Mouse (Mus musculus): Measurements from ENCODE around the gene Gm1043. TPM values are rescaled to one million over a fixed set of nuclear protein-coding genes. Genes with fewer than 3 reads are reported as not detected.

Gm1043 gene
- 10 to 100 TPM; 22.5 to 25.5 TPM for total RNA-seq (2021)

DNA sequence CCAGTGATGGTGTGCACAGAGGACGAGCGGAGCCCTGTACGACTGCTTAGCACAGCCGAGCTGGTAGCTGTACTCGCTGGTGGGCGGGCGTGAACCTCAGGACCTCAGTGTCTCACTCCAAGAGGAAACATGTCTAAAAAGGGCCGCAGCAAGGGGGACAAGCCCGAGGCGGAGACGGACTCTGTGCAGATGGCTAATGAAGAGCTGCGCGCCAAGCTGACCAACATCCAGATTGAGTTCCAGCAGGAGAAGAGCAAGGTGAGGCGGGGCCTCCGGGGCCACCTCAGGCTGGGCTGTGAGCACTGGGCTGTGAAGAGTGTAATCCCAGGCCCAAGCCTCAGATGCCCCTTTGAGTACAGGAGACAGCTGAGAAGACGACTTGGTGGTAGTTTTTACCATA, at the start of gene Gm1043:
TSS of gene Gm1043 (plus strand) at position 130 of the 400 bp plus-strand sequence.
- intact Hi-C loops (cut with DNase I): no loop called here

DNA sequence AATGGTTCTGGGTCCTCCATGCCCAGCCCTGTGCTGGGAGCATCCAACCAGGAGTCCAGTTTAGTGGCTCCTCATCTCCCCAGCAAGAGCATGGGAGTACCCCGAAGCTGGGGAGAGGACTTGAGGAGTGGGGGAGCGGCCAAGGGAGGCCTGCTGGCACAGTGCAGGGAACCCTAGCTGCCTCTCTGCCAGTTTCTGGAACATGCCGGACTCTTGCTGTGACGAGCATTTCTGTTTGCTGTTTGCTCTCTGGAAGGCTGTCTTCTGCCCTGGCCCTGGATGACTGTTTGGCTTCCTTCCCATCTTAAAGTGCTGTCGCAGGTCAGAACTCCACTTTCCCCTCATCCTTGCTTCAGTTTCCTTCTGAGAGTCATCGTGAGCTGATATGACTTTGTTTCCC, 49.3 kb upstream of the Gm1043 start:
- intact Hi-C loops (cut with DNase I): no loop called here
- no peak for DNase-seq (ENCODE audit: extremely low spot score in 1 of 2, low spot score in 2 of 2)

More for the DNA sequence above, at the start of gene Gm1043:
- no peak for DNase-seq (ENCODE audit: extremely low spot score in 1 of 2, low spot score in 2 of 2)

DNA sequence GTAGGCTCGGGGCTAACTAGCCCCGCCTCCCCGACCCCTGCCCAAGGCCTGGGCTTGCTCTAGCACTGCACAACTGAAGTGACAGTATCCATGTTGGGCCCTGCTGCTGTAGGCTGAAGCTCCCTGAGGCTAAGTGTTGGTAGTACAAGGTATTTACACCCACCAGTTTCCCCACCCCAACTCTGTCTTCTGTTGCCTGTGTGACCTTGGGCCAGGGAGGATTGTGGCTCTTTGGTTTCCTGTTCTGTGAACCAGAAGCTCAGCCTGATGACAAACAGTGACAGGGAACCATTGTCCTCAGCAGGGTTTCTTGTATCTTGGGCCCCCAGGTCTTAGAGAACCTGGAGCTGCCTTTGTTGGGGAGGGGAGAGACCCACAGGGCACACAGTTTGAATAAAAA, 48.3 kb upstream of the Gm1043 start:
- DNase-seq (ENCODE audit: extremely low spot score in 1 of 2, low spot score in 2 of 2): no peak
- intact Hi-C loops (cut with DNase I): no loop called here

DNA sequence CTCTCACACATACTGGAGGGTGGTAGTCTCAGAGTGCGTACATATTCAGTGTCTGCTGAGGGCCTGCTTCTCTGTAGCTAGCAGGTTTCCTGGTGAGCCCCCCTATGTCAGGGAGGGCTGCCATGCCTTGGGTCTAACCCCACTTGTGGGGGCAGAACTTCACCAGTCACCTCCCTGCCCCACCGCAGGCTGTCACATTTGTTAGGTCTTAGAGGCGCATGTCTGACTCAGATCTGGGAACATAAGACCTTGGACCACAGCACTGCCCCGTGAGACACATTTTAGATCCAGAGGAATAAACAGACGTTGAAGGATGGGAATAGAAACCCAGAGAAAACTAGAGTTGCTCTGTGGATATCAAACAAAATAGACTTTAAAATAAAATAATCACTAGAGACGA, 45.3 kb upstream of the Gm1043 start:
- DNase-seq (ENCODE audit: extremely low spot score in 1 of 2, low spot score in 2 of 2): no peak
- intact Hi-C loops (cut with DNase I): no loop called here

DNA sequence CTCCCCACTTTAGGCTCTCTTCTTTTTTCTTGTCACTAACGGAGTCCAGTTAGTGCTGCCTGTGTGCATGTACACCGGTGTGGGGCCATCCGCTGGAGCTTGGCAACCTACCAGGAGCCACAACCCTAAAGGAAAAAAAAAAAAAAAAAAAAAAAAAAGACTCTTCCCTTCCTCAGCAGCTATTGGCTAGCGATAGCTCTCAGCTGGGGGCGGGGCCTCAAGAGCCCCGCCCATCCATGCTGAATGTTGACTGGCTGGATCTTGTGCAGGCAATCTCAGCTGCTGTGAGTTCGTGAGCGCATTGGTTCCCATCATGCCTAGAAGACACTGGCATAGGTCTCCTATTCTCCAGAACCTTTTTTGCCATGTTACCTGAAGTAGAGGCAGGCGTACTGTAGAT, 44.5 kb upstream of the Gm1043 start:
- peak in 1 of 2 experiments; percentile 33 for DNase-seq (ENCODE audit: extremely low spot score in 1 of 2, low spot score in 2 of 2)
- intact Hi-C loops (cut with DNase I): no loop called here

DNA sequence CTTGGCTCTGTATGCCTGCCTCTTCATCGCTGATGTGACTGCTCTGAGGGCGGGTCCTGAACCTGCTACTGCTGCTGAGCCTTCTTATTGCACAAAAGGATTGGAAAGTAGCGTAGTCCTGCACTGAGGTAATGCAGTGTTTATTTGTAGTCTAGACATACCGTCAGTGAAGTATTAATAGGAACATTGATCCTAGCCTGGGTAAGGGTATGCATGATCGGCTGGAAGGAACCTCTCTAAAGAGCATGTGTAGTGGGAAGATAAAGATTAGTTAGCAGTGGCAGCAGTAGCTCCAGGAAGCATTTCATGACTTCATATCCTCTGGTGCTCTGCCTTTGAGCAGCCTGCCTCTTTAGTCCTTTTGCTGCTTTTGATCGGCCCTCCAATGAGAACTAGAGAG, 43.5 kb upstream of the Gm1043 start:
- DNase-seq (ENCODE audit: extremely low spot score in 1 of 2, low spot score in 2 of 2): no peak
- intact Hi-C loops (cut with DNase I): no loop called here

DNA sequence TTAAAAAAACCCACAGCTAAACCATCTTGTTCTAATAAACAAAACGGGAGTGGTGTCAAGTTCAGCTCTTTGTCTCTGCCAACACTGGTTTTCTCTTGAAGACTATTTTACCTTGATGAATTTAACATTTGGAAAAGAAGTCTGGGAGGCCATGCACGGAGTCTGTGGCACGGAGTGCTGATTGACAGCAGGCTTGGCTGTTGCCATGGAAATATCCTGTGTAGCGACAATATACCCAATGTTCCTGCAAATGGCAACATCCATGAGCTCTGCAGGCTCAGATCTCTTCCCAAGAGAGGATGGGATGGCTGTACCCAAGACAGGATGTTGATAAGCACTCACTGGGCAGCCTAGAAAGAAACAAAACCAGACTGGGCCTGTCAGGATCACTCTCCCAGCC, 42.2 kb upstream of the Gm1043 start:
- intact Hi-C loops (cut with DNase I): no loop called here
- DNase-seq (ENCODE audit: extremely low spot score in 1 of 2, low spot score in 2 of 2): no peak

DNA sequence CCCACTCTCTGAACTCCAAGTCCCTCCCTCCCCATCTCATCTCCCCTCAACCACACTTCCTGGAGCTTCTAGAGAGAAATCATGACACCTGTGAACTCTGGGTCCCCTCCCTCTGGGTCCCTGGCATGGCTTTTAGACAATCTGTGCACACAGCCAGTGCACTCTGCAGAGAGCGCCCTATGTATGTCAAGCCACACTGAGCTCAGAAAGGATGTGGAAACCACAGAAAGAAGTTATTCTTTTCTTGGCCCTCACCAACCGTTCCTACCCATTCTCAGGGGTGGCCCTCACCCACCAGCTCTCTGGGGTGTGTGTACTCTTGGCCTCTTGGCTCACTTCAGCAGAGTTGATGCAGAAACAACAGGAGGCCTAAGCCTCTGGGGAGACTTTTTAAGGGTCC, 40.4 kb upstream of the Gm1043 start:
- intact Hi-C loops (cut with DNase I): no loop called here

DNA sequence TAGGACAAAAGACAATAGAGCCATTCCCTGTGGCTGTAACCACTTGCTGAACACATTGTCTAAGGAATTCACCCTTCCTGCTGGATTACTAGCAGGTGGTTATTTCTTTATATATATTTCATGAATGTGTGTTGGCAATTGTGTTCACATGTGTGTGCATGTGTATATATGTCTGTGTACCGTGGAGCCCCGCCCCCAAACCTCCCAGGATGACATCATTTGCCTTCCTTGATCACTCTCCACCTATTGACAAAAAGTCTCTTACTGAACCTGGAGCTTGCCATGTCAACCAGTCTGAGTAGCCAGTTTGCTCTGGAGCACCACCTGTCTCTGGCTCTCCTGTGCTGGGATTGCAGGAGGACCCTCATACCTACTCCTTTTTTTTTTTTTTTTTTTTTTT, 39.6 kb upstream of the Gm1043 start:
- no peak for DNase-seq (ENCODE audit: extremely low spot score in 1 of 2, low spot score in 2 of 2)
- intact Hi-C loops (cut with DNase I): no loop called here

More for the DNA sequence above, 40.4 kb upstream of the Gm1043 start:
- DNase-seq (ENCODE audit: extremely low spot score in 1 of 2, low spot score in 2 of 2): no peak

DNA sequence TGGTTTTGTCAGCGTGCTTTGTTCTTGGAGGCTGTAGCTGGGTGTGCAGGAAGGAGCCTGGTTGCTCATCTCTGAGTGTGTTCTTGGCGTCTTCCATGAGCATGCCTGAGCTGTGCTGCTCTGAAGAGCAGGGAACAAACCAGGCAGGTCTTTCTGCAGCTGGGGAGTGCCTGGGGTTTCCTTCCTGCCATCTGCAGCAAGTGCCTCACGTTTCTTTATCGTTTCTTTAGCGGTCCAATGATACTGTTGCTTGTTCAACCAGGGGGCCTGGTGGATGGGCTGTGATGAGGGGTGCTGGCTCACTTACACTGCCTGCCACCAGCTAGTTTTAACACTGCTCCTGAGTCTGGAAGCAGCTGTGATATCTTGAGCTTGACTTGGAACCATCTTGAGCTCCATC, 38.4 kb upstream of the Gm1043 start:
- DNase-seq (ENCODE audit: extremely low spot score in 1 of 2, low spot score in 2 of 2): no peak
- intact Hi-C loops (cut with DNase I): no loop called here

DNA sequence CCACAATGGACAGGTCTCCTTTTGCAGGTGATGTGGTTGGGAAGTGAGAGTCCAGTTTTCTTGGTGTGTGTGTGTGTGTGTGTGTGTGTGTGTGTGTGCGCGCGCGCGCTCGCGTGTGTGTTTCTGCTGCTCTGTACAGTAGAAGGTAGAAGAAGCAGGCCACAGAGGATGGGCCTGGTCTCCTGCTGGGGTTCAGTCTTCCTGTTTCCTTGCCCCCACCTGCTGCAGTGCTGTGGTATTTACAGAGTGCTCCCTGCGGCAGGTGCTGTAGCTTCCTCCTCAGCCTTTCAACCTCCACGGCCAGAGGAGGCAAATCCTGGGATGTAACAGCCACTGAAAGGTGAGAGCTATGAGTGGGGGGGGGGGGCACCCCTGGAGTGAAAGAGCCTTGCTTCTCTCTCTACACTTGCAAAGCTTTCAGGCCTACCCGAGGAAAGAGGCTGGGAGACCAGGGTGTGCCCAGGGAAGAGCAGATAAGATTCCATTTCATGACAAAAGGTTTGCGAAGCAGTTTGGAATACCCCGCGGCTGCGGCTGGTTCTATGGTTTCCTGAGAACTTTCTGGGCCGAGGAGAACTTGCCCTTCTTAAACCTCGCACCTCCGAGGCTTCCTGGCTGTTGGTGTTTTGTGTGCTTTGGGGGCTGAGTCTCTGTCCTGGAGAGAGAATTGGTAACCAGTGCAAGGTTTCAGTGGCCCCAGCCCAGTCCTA, 37.8 kb upstream of the Gm1043 start:
- intact Hi-C loops (cut with DNase I): no loop called here
- DNase-seq (ENCODE audit: extremely low spot score in 1 of 2, low spot score in 2 of 2): no peak

DNA sequence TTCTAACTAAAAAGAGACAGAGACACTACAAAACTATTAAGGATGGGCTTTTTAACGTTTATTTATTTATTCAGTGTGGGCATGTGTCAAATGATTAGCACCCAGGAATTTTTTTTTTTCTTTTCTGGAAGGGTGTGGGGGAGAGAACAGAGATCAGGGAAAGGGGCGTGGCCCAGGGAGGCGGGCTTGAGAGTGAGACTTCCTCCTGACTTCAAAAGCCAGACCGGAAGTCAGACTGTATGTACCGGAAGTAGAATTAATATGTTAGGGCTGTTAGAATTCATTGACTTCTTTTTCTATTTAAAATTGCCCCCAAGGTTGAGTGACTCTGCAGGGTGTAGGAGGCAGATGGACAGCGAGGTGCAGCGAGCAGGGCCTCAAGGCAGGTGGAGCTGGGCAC, 37.2 kb upstream of the Gm1043 start:
- DNase-seq (ENCODE audit: extremely low spot score in 1 of 2, low spot score in 2 of 2): no peak
- intact Hi-C loops (cut with DNase I): no loop called here

DNA sequence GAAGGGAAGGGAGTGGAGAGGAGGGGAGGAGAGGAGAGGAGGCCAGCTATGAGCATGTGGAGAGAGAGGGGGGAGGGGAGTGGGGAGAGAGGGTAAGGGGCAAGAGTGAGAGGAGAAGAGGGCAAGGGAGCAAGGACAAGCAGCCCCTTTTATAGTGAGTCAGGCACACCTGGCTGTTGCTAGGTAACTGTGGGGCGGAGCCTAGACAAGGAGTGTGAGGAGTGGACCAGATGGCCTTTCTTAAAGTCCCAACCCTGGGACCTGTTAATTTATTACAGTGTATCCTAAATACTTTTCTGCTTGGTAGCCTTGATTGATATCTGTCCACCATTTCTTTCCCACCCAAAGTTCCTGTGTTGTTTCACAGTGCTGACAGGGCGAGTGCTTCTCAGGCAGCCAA, 36.1 kb upstream of the Gm1043 start:
- intact Hi-C loops (cut with DNase I): no loop called here

DNA sequence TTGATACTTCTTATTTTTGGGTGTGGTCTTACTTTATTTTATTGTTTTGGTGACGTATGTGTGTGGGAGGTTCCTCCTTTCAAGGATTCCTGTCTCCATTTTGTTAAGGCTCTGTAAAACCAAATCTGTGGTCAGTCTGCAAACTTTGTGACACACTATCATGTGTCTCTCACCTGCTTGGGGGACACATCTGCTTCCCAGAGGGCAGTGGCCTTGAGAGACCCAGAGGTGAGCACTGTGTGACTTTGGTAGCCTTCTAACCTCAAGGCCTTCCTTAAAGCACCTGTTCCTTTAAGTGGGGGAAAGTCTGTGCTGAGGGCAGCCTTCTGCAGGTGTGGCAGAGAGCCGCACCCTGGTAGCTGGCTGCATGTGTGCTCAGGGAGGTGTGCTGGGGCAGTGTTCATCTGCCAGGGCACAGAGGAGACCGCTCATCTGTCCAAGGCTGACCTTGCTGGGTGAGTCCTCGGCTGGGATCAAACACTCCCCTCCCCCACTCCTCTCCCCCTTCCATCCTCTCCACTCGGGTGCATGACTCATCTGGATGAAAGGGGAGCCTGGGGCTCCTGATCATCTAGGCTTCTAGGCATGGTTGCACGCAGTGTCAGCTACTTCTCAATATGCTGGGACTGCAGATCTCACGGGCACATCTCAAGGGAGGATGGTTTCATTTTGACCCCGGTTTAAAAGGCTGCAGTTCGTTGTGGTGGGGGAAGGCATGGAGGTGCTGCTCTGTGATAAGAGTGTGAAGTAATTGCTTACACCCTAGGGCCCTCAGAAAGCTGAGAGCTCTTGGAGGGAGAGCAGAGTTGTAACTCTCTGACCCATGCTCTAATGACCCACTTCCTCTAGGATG, 34.4 kb upstream of the Gm1043 start:
- intact Hi-C loops (cut with DNase I): no loop called here
- DNase-seq (ENCODE audit: extremely low spot score in 1 of 2, low spot score in 2 of 2): no peak

More for the DNA sequence above, 36.1 kb upstream of the Gm1043 start:
- DNase-seq (ENCODE audit: extremely low spot score in 1 of 2, low spot score in 2 of 2): no peak

DNA sequence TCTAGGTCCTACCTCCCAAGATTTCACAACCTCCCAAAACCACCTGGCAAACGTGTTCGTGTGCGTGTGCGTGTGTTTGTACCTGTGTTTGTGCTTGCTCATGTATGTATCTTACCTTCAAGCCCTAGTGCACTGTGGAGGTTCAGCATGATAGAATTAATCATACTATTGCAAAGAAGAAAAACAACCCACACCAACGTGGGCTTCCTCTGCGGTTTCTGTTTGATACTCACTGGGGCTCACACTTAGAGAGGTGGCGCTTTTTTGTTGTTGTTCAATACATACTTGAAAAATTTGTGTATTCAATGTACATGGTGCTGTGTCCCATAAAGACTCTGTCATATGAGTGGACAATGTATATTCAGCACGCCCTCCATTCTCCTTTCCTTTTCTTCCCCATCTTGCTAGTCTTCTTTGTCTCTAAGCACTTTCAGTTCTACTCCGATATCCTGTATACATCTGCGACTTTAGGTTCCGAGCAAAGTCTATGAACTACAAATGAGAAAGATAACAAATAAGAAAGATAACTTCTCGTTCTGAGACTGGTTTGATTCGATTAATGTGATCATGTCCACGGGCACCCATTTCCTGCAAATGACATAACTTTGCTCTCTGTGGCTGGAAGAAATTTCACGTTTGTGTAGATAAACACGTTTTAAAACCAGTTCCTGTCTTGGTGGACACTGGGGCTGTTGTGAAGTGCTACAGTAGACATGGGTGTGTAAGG, 33.6 kb upstream of the Gm1043 start:
- intact Hi-C loops (cut with DNase I): no loop called here
- DNase-seq (ENCODE audit: extremely low spot score in 1 of 2, low spot score in 2 of 2): no peak

DNA sequence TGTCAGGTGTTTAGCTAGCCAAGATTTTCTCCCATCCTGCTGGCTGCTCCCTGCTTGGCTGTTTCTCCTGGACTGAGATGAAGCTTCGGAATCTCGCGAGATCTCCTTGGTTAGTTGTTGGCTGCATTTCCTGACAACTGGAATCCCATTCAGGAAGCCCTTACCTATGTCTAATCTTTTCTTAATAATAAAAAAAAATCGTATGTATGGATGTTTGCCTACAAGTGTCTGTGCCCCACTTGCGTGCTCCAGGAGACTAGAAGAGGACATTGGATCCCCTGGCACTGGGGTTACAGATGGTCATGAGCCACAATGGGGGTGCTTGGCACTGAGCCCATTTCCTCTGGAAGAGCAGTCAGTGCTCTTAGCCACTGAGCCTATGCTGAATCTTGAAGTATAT, 32.3 kb upstream of the Gm1043 start:
- intact Hi-C loops (cut with DNase I): no loop called here
- DNase-seq (ENCODE audit: extremely low spot score in 1 of 2, low spot score in 2 of 2): no peak

DNA sequence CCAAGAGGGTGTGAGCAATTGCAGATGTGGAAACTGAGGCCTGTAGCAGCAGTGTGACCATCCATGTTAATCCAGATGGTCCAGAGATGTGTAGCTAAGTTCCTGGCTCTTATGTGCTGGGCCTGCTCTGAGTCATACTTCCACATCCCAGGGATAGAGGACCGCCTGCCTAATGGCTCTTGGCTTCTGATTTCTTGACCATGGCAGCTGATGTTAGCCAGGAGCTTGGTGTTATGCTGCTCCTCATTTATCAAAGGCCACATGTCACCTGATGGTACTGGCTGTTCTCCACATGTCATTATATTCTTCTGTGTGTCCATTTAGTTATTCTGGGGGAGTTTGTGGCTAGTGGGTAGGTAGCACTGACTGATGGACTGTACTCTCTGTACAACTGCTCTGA, 29.4 kb upstream of the Gm1043 start:
- intact Hi-C loops (cut with DNase I): no loop called here
- DNase-seq (ENCODE audit: extremely low spot score in 1 of 2, low spot score in 2 of 2): no peak

DNA sequence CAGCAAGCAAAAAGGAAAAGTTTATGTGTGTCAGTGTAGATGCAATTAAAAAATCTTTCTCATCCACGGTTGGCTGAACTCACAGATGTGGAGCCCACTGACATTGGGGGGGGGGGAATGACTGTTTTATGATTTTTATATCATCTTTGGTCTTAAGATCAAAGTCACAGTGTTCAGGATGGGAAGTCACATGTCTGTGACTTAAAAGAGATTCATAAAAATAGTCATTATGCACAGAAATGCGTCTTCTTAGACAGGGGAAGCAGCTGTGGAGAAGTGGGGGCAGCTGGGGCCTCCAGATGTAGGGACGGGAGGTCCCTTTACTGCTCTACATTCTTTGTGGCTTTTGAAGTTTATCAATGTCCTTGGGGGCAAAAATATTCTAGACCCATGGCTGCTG, 28.7 kb upstream of the Gm1043 start:
- no peak for DNase-seq (ENCODE audit: extremely low spot score in 1 of 2, low spot score in 2 of 2)
- intact Hi-C loops (cut with DNase I): no loop called here

DNA sequence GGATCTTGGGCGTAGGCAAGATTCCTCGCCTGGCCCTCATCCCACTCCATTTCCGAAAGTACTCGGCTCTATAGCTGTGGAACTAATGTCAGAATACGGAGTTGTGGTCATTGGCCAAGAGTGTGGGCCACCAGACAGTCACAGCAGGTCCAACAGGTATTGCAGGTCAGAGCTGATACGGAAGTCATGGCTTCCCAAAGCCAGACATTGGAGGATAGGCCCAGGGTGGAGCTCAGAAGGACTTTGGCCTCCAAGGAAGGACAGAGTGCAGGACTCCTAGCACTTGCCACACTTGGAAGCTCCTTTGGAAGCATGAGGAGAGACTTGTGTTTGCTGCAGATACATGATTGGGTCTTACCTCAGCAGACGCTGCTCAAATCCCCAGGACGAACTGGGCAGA, 23.6 kb upstream of the Gm1043 start:
- intact Hi-C loops (cut with DNase I): no loop called here
- no peak for DNase-seq (ENCODE audit: extremely low spot score in 1 of 2, low spot score in 2 of 2)

All from left cerebral cortex, postnatal 10 days (tissue).